Mouse (Mus musculus) 3134 (cell line): ENCODE measurements around the gene Krt7.

ENCODE experiments used
- DNase-seq: peaks from one replicate; pipeline ENCODE4 v3.0.0-alpha.2; 2011; ENCODE audit warnings: low spot score; ENCODE audit not compliant: insufficient read length; ENCODE audit errors: extremely low read depth

Krt7 gene

DNA sequence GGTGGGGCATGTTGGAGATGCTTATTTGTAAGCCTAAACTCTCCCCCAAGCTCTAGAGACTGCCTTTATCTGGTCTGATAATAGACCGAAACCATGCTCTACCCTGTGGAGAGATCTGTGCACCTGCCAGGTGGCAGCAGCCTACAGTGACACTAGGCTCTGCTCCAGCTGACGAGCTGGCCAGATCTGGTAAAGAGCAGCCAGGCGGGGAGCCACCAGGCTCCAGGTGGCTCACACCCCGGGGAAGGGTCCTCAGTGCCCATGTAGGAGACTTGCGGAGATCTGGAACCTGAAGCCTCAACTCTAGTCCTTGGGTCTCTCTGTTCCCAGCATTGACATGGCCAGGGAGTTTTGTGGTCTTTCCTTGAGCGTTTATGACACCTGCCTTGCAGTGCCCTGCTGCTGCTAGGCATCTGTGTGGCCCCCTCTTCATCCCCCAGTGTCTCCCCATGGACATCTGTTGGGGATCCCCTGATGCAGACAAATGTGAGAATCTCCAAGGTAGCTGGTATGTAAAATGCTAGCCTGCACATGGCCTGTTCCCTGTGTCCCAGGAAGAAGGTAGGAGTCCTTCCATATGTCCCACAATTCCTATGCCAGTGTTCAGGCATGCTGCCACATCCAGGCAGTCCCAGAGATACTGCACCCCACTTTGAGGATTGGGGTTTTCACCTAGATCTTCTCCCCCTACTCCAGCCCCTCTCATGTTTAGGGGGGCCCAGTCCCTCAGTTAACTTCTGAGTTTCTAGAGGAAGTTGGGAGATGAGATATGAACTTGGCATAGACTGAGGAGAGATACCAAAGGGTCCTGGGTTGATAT, 34.7 kb upstream of the Krt7 start:
- DNase-seq, result no peak

DNA sequence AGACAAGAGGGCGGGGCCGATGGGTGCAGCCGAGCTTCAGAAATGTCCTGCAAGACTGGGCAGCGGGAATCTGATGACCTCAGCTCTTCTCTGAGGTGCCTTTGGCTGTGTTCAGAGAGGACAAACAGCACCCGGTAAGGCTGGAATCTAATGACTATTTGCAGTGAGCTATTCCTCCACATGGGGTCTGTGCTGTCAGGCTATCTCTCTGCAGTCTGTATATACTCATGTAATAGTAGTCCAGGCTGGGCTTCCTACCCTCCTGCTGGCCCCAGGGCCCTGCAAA, 34.1 kb upstream of the Krt7 start:
- no peak for DNase-seq

DNA sequence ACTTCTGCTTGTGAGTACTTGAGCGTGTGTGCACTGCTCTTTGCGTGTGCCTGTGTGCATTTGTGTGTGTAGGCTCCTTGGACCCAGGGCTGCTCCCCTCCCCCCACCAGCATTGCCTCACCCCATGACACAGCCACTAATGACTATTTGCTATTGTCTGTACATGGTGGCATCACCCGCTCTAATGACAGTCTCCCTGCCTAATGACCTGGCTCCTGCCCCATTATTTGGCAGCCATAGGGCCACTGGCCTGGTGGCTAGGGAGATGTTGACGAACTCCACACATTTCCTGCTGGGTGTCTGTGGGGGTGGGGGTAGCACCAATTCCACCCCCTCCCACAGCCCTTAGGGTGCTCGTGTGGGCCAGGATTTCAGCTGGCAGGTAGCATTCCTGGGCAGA, 32.2 kb upstream of the Krt7 start:
- DNase-seq, result no peak

DNA sequence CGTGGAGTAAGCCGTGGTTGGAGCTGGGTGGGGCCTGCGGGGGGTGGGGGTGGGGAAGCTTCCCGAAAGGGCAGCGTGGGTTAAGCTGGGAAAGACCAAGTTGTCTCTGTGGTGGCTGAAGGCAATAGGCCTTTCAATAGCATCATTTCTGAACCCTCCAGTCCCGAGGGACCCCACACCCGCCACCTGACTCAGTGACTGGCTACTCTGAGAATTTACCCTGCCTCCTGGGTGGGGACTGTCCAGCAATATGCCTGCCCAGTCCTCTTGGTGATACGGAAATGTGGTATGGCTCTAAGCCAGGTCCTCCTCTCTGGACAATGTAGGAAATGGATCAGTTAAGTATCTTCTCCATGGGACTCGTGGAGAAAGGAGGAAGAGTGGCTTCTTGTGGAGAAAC, 29.1 kb upstream of the Krt7 start:
- peak; percentile 94 for DNase-seq

DNA sequence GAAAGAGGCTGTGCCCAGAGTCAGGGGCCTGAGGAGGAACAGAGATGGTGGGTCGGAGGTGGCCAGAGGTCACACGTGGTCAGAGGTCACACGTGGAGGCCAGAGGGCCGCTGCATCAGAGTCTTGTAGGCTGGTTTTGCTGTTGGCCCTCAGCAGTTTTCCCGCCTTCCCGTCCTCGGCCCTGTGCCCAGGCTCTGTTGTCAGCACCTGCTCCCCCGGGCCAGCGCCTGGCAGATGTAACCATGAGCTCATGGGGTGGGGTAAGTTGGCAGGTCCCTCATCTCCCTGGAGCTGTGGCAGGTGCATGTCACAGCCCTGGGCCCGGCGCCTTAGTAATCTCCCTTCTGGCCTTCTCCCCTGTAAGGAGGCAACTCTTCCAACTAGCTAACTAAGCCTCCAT, 28.0 kb upstream of the Krt7 start:
- peak; percentile 94 for DNase-seq

DNA sequence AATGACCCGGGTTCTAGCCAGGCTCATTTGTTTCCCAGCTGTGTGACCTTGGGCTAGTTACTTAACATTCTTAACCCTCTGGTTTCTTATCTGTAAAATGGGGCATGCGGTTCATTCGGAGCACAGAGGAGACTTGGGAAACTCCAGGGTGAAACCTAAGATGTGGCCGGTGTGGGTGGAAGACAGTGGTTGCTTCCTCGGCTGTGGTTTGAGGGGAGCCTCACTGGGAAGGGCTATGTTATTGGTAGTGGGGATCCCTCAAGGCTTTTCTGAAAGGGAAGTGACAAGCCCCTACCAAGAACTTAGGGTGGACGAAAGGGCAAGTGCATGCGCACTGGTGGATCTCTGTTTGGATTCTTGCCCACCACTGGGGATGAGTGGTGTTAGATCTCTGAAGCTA, 26.2 kb upstream of the Krt7 start:
- DNase-seq, result no peak

DNA sequence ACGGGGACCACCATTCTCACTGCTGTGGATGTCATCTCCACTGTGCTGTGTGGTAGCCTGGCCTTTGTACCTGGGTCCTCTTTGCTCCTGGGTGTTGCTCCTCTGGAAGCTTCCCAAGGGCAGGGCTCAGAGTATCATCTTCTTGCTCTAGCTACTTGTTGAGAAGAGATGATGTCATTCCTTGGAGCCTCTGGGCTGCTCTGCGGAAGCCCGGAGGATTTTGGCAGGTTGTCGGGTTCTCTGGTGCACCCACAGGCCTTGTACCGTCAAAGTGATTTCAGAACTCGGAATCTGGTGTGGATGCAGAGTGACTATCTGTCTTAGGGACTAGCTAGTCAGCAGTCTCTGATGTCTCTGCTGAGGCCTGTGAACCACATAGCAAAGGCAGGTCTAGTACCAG, 25.8 kb upstream of the Krt7 start:
- DNase-seq, result peak; percentile 52

DNA sequence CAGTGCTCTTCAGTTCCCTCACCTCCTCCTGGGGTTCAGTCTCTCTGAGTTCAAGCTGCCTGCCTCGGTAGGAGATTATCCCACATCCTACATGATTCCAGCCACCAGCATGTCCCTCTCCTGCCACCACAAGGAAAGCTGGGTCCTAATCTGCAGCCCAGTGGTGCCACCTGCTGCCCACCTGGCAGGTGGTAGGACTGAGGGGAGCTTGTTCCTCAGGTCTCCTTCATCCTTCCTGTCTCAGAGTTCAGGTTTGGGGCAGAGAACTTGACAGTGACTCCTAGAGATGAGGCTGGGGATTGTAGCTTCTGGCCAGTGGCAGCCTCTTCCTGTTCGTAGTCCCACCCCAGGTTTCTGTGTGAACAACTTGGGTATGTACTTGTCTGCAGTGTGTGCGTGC, 23.7 kb upstream of the Krt7 start:
- DNase-seq, result no peak

DNA sequence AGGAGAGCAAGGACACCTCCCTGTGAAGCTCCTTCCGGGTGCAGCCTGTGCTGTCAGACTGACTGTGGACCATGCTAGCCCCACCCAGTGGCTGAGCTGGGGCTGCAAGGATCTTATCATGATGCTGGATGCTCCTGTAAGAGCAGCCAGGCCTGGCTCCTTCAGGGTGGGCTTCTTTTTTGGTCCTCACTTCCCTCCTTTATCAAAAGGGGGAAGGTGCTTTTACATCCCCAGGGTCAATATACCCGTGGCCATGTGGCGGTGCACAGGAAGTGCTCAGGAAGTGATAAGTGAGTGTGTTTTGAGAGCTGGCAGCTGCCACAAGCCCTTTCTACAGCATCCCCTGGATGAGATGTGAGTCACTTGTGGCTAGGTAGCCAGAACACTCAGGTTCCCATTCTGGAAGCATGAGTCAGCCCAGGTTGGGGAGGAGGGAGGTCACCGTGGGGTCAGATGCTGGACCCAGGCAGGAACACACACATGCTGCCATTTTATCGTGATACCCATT, 22.8 kb upstream of the Krt7 start:
- DNase-seq, result peak; percentile 75

DNA sequence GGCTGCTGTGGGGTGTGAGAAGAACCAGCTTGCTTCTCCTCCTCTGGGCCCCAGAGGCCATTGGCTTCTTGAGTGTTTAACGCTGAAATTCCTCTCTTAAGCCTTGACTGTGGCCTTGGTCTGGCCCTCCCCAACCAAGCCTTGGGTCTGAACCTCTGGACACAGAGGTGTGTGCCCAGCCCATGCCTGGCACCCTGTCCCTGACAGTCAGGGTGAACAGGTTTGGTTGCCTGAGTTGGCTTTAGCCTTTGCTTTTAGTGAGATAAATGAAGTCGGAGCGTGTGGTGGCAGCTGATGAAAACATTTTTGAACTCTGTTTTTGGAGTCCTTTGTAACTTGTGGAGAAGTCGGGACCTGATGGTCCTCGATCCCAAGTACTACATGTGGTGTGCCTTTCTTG, 20.6 kb upstream of the Krt7 start:
- DNase-seq, result no peak

DNA sequence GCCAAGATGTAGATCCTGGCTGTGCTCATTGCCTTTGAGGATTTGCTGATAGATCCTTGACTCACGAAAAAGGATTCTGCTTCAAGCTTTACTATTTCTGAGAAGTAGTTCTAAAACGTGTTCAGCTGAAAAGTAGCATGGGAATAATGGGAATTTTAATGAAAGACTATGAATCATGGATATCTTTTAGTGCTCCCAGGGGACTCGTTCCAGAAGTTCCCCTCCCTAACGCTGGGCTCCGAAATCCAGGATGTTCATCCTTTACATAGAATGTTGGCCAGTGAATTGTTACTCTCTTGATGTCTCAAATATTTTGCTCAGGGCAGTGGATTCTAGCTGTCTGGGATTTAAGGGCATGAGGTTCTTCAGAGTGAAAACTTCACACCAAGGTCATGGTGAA, 18.6 kb upstream of the Krt7 start:
- peak; percentile 32 for DNase-seq

DNA sequence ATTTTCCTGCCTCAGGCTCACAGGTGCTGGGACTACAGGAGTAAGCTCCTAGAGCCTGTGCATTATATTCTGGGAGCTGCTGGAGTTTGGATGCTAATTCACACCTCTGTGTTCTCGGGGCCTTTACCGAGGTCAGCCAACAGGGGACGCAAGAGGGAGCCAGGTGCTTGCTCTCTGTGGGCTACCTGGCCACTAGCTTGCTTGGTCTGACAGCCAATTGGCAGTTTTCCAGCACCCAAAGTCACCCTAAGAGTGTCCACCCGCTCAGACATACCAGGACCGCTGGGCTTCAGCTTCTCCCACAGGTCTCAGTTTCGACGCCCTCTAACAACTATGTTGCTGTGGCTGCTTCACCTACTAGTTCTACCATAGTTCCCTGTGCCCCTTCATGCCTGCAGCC, 15.9 kb upstream of the Krt7 start:
- no peak for DNase-seq

DNA sequence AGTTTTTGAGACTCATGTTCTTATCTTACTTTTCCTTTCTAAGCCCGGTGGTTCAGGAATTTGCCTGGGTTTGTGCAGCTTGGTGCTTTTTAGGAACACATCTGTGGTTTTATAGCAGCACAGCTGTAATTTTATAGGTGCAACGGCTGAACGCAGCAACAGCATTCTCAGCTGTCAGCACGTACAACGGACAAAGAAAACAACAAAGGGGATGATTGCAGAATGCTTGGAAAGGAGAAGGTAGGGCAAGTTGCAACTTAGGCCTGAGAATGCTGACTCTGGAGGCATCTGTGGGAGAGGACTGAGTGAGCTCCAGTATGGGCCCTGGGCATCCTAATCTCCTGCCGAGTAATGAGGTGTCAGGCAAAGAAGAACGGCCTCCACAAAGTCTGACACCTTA, 14.4 kb upstream of the Krt7 start:
- DNase-seq, result no peak

DNA sequence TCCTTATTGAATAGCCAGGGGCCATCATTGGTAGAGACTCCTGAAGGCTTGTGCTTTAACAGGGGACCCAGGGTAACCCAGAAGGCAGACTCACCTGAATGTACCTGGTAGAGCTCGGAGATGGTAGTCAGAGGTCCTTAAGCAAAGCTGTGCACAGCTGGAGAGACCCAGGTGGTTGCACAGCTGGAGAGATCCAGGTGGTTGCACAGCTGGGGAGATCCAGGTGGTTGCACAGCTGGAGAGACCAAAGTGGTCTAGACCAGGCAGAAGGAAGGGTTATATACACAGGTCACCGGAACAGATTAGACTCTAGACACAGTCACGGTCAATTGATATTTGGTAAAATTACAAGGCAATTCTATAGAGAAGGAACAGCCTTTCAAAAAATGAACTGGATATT, 13.9 kb upstream of the Krt7 start:
- DNase-seq, result no peak

DNA sequence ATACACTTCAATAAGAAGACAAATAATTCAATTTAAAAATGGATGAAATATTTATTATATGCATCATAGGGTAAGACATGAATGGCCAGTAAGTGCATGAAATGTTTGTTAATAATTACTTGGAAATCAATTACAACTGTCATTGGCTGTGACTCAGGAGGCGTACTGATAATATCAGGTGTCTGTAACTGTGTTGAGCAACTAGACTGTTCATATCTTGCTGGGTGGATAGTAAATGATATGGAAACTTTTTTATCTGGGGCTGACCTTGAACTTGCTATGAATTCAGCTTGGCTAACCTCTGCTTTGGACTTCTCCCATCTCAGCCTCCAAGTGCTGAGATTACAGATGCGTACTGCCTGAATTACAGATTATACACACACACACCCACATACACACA, 13.2 kb upstream of the Krt7 start:
- no peak for DNase-seq

DNA sequence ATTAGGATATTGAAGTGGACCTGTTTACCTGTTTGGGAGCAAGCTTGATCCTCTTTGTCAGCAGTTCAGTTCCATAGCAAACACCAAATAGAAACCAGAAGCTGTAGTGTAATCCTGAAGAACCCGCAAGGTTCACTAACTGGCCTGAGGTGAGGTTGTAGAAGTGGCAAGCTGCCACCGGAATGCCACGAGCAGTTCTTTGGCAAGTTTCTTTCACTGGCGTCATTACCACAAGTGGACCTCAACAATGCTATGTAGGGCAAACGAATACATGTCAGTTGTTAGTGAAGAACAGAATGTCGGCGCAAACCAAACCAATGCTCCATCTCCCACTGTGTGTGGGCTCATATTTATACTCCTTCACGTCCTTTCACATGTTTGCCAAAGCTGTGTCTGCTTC, 12.6 kb upstream of the Krt7 start:
- peak; percentile 65 for DNase-seq

DNA sequence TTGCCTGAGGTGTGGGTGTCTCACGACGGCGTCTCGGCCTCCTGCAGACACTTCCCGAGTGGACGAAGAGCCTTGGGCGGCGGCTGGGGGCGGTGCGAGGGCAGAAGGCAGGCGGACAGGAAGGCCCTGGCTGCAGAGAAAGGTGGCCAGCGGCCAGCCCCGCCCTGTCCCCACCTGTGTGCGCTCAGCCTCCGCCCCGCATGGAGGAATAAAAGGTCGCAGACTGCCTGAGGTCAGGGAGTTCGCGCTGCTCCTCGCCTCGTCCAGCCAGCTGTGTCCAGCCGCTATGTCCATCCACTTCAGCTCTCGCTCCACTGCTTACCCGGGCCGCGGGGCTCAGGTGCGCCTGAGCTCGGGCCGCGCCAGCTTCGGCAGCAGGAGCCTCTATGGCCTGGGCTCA, 1.3 kb downstream of the Krt7 start:
- no peak for DNase-seq

DNA sequence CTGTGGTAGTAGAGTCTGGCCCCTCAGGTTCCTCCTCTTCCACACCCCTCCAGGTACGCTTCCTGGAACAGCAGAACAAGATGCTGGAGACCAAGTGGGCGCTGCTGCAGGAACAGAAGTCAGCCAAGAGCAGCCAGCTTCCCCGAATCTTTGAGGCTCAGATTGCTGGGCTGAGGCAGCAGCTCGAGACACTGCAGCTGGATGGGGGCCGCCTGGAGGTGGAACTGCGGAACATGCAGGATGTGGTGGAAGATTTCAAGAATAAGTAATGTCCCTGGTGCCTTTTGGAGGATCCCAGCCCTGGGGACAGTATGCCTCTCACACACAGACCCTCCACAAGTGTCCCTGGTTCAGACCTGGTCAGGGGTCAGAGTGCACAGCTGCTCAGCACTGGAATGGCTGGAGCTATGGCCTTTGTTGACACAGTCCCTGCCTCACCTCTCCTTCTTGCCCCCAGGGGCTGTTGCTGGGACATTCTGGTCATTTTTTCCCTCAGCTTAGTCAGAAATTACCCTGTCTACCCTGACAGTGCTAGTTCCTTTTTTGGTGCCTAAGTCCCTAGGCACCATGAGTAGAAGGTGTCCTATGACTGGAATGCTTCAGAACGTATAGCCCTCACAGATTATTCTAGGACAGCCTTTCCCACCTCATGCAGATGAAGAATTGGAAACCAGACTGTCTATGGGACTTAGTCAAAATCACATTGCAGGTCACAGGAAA, 3.2 kb downstream of the Krt7 start:
- DNase-seq, result peak; percentile 23

DNA sequence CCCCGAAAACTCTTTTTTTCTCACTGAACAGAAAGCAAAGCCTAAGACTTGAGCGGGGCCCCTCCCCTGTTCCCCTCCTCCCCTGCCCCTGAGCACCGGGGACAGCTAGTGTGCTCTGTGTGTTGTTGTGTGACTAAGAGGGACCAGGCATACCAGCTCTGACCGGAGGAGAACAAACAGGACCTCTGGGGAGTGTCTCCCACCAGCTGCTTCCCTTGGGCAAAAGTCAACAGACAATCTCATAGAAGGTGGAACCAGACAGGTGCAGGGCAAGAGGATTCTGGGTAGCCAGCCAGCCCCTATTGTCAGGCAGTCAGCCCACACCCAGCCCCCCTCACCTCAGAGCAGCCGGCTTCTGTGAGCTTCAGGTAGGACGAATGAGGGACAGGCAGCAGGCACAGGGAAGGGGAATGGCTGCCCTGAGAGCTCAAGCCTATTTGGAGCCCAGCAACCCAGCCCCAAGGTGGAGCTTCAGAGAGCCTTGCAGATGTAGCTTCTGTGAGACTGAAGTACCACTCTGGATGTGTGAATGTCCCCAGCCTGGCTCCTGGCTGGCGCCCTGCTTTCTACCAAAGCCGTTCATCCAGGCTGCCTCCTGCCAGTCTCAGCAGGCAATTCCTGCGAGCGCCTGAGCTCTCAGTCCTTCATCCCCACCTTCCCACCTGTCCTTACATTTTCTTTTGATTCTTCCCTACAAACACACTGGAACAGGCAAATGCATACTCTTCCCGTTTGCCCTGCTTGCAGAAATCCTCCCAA, 4.1 kb downstream of the Krt7 start:
- DNase-seq, result no peak

DNA sequence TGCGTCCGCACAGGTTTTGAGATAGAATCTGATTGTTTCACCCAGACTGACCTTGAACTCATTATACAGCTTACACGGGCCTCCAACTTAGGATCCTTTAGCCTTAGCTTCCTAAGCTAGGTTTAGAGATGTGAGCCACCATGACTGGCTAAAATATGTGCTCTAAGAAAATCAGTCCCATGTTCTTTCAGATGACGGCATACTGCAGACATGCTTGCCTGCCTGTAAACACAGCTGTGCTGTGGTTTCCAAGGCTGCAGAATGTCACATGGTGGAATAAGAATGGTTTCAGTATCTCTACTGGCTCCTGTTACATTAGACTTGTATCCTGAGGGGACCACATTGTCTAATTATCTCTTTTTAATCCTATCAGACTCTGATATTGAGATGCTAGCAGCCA, 8.1 kb downstream of the Krt7 start:
- no peak for DNase-seq

DNA sequence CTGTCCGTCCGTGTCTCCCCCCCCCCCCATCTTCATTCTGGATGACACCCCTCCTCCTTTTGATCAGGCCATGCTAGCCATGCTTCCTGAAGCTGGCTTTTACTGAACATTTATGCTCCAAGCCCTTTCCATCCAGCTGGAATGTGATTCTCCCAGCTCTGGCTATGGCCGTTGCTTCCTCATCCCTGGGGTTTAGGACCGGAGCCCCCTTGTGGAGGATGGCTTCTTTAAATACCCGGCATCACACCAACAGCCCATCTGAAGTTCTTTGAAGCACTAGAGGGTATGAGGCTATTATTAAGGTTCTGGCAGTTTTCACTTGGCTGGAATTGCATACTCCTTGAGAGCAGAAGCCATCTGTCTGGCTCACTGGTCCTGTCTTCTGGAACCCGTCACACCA, 10.1 kb downstream of the Krt7 start:
- no peak for DNase-seq

DNA sequence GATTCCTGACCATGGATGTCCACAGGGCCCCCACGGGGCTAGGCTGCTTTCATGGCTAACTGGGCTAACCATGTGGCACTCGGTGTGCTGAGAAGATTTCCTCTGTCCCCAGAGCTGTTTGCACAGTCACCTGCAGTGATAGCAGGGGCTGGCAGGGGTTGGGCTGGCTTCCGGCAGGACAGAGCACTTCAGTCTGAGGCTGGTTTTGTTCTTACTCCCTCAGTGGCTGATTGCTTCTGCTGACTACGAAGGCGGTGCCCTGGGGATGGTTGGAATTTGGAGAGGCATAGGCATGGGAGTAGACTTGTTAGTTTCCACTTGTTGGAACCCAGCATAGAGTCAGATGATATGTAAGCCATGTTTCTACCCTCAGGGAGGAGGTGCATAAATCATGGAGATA, 14.1 kb downstream of the Krt7 start:
- no peak for DNase-seq
